Mouse (Mus musculus): ENCODE results near the gene Enc1.

The Enc1 gene

DNA sequence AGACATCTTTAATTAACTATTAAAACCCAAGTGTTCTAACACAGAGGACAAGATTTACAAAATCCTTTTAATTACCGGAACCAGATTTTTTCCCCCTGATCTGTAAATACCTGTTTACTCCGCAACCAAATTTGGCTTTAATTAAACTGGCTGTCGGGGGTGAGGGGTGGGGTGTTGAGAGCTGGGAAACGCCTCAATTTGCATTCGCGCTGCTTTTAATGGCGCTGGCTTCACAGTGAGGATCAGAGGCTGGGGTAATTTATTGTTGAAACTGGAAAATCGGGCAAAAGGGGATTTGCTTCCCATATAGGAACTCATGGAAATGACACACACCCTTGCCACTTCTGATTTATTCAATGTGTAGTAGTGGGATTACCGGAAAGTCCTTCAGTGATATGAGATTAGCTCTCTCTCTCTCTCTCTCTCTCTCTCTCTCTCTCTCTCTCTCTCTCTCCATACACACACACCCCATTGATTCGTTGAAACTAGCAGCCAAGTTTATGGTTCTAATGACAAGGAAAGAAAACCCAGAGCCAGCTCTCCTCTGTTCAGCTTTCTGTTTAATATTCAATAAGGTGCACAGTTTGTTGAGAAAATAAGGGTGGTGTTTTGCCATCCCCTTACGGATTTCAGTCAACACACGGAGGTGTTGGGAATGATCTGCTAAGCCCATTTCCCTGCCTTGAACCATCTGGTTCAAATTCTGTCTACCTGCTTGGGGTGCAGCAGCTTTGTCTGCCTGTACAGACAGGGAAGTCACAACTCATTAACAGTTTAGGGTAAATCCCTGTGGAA lies 51.7 kb downstream of the Enc1 start:
- no peak for DNase-seq

DNA sequence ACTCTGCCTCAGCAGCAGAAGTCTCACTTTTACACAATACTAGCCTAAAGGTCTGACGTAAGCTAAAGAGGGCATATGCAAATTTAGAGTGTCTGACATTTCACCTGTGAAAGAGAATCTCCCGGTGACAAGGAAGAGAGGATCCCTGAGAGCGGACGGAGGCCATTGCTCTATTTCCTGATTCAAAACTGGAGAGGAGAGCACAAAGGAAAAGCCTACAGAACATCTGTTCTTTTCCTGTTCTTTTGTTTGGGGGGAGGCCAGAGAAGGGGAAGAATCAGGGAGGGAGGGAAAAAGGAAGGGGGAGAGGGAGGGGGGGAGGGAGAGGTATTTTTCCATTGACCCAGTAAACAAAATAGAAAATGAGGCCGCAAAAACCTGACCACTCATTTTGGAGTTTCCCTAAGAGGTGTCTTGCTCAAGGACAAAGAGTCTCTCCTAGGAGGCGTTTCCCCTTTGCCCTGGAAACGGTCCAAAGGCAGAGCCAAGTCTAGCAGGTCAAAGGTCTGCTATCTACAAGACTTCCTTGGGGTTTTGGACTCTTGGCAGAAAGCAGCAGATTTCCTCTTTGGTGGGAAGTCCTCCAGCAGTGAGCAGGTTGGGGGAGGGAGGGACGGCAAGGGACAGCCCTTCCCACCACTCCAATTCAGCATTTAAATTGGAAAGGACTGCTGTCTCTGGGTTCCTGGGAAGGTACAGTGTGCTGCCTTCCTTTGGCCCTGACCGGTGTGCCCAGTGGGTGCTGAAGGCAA lies 54.4 kb downstream of the Enc1 start:
- no peak for DNase-seq

DNA sequence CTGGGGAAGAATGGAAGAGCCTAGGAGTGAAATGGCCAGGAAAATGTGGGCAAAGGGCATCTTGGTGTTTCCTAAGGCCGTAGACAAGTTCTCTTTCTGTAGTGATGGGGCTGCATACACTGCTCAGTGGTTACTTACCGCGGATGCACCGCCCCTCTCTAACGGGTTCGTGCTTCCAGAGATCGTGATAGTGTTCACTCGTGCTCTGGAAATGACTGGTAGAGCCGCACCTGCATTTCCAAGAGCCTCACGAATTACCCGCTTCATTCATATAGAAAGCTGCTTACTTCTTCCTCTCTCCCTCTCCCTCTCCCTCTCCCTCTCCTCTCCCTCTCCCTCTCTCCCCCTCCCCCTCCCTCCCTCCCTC lies 54.9 kb downstream of the Enc1 start:
- DNase-seq = no peak

DNA sequence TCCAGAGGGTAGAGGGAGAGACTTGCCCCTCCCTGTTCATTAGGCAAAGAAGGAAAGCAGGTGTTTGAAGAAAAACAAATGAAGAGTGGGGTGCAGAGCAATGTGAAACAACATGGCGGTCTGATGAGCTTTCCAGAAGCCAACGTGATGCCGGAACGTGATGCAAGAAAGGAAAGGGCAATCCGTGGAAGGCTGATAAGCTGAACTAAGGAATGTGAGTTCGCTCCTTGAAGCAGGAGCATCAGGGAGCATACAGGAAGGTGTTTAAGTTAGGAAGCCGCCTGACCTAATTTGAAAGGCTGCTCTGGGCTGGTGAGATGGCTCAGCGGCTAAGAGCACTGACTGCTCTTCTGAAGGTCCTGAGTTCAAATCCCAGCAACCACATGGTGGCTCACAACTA lies 55.4 kb downstream of the Enc1 start:
- DNase-seq = no peak

DNA sequence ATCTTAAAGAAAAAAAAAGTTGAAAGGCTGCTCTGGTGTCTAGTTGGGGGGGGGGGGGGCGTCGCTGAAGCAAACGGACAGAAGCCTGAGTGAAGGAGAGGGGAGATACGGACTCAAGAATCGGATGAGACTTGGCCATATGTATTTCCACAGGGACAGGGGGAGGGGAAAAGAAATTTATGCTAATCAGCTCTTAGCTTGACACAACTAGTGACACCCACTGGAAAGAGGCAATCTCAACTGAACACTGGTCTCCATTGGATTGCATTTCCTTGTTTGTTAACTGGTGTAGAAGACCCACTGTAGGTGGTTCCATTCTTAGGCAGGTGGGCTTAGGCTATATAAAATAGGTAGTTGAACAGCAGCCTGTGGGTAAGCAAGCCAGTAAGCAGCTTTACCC lies 55.9 kb downstream of the Enc1 start:
- no peak for DNase-seq

DNA sequence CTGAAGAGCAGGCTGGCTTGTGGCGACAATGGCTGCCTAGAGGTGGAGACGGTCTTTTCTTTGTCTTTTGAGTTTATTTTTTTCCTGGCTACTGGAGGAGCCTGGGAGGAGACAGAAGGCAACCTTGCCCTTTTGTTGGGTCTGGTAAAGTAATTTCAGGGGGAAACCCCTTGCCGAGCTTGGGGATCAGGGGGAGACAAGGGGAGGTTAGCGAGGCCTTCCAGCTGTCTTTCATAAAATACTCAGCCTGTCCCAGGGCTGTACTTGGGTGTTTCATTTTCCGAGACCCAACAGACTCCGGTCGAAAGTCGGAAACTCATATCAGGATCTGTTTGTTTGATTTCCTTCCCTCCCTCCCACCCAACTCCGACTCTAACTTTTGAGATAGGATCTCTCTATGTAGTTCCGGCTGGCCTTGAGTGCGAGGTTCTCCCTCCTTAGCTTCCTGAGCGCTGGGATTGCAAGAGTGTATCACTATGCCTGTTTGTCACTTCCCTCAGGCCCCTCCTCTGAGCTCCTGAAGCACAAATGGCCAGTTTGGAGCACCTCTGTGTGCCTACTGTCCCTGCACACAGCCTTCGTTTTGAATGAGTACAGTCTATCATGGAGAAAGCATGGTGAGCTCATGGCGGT lies 56.6 kb downstream of the Enc1 start:
- DNase-seq = no peak

DNA sequence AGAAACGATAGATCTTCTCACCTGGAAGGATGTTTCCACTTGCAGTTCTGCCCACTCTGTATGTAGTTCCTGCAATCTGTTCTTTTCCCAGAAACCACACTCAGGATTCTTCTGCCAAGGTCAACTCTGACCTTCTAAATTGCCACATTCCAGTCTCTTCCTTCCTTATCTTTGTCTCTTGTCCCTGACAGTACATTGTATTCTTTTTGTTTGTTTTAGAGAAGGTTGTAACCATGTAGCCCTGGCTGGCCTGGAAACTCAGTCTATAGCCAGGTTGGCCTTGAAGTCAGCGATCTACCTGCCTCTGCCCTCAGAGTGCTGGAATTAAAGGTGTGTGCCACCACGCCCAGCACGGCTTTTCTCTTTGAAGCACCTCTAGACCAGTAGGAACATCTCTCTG lies 58.0 kb downstream of the Enc1 start:
- DNase-seq = no peak

DNA sequence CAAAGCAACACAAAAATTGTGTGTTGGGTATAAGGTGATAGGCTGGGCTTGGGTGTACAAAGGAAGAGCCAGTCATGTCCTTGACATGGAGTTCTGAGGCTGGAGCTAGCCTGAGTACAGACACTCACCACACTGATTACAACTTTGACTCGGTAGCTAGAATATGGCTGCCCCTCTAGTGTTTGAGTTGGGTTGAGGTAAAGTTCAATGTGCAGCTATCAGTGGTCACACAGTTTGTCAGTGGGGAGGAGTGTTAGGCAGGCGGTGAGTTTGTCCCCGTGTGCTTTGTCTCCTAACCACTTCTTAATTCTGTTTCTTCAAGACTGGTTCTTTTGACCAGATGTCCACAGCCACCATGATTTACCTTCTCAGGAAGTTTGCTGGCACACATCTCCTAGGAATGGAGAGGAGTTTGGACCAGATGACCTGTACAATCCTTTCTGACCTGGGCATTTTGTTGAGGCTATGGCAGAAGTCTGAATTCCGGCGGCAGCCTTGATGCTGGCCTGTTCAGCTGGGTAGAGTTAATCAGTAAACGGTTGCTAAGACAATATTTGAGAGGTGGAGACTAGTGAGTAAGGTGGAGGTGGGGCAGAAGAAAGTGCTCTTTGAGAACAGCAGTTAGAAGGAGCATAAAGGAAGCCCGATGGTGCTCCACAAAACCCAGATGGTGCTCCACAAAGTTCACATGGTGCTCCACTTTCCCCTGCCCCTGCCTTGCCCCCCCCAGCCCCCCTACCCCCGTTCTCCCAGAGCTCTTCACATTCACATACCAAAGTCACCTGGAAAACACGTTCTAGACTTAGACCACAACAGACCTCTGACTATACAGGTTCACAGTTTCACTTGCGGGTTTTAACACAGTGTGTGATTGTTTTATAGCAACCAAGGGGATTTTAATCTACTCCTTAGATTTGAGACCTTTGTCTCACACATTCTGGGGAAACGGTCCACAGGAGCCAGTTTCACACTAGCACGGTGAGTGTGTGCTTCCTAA lies 59.3 kb downstream of the Enc1 start:
- DNase-seq = no peak
